Mouse (Mus musculus): ENCODE measurements around the gene Tgfbr3. TPM values are rescaled to one million over a fixed set of nuclear protein-coding genes. Genes with fewer than 3 reads are reported as not detected.

Tgfbr3 gene
- total RNA-seq, 1 experiment from 2014 or later = 2.7 TPM

DNA sequence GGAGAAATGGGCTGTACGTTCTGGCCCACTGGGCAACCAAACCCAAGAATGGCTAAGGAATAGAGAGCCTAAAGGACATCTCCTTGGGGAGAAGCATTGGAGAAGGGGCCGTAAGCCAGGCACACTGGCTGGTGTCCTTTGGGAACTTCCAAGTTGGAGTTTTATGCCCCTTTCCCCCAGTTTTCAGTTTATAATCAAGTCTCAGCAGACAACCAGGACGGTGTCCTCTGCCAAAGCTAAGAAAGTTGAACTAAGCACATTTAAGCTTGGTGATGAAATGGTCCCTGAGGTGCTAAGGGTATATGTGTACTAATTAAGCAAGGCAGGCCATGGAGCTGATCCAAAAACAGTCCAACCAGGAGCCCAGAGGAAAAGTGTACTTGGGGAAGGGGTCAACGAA is 124.6 kb downstream of the Tgfbr3 start:
- ATAC-seq (ENCODE audit: extremely low read depth, insufficient number of reproducible peaks, low FRiP score, poor library complexity, severe bottlenecking) = no peak

DNA sequence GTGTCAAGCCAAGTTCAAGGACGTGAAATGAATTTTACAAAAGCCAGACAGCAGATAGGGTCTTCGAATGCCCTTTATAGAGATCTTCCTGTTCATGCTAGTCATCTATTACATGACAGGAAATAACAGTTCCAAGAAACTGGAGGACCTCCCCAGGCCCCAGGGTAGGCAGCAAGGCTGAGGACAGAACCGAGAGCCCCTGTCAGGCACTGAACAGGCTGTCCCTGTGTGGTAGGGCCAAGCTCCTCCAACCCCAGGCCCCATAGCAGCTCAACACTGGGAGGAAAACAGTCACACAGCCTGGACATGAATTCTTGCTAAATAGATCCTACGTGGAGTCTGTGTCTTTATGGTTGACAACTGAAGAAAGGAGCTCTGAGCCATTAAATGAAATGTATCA is 125.3 kb downstream of the Tgfbr3 start:
- no peak for ATAC-seq (ENCODE audit: extremely low read depth, insufficient number of reproducible peaks, low FRiP score, poor library complexity, severe bottlenecking)

DNA sequence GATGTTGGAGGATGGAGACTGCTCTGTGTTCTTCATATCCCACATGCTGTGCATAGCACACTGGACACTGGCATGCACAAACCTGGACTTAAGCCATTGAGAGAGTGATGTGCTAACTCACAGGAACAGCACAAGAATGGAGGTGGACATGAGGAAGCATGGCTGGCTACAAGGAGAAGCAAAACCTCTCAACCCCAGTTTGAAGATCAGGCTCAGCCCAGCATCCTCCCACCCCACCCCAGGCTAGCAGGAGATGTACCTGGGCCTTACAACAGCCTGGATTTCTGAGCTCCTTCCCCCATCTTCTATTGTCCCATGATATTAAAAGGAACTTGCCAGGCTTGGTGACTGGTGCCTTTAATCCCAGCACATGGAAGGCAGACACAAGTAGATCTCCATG is 126.1 kb downstream of the Tgfbr3 start:
- ATAC-seq (ENCODE audit: extremely low read depth, insufficient number of reproducible peaks, low FRiP score, poor library complexity, severe bottlenecking) = no peak

DNA sequence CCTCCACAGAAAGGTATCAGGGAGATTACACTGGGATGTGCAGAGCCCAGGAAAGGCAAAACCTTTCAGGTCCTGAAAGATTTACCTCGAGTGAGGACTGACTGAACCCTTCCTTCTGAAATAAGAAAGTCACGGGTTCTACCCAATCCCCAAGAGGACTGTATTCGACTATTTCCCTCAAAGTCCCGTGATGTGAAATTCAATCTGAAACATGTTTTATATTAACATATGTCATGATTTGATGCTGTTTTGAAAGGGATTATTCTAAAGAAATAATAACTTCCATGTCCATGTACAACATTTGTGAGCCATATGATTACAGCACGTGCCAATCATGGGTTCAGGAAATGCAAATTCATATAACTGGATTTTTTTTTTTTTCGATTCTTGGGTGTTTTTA is 126.6 kb downstream of the Tgfbr3 start:
- ATAC-seq (ENCODE audit: extremely low read depth, insufficient number of reproducible peaks, low FRiP score, poor library complexity, severe bottlenecking) = no peak

GRCm38 (mm10) chr5:107162319-107162718 is 127.1 kb downstream of the Tgfbr3 start:
- no peak for ATAC-seq (ENCODE audit: extremely low read depth, insufficient number of reproducible peaks, low FRiP score, poor library complexity, severe bottlenecking)

DNA sequence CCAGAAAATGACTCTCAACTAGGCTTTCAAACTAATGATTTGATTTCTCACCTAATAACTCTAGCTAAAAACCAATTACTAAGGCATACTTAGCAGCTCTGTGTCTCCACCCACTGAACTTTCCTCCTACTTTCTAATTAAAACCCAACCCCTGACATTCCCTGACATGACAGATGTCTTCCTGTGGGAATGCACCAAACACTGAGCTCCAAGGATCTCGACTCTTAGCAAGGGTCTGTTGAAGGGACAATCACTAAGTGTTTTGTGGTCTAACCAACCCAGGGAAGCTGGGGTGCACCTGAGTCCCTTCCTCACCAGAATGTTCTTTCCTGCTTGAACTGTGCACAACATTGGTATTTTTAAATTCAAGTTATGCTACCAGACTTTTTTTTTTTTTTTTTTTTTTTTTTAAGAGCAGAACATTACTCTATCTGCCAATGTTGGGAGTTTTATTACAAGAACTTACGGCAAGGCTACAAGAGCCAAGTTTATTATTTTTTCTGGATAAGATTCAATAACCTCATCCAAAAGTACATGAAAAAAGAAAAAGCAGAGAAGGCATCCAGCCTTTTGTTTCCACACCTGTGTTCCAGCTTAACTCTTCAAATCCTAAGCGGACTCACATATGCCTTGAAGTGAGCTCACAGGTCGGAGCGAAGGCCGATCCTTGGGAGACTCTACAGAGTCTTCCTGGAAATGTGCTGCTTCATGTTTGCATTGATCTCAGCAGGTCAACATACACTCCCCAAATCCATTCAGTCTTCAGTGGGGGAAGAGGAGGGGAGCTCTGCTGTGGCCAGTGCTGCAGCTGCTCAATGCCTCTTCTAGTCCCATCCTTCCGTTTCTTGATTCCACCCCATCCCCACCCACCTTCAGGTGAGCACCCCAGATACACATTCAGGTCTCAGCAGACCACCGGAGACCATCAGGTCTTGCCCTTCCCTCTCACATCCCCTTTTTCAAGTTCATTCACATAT is 129.2 kb downstream of the Tgfbr3 start:
- no peak for ATAC-seq (ENCODE audit: extremely low read depth, insufficient number of reproducible peaks, low FRiP score, poor library complexity, severe bottlenecking)

DNA sequence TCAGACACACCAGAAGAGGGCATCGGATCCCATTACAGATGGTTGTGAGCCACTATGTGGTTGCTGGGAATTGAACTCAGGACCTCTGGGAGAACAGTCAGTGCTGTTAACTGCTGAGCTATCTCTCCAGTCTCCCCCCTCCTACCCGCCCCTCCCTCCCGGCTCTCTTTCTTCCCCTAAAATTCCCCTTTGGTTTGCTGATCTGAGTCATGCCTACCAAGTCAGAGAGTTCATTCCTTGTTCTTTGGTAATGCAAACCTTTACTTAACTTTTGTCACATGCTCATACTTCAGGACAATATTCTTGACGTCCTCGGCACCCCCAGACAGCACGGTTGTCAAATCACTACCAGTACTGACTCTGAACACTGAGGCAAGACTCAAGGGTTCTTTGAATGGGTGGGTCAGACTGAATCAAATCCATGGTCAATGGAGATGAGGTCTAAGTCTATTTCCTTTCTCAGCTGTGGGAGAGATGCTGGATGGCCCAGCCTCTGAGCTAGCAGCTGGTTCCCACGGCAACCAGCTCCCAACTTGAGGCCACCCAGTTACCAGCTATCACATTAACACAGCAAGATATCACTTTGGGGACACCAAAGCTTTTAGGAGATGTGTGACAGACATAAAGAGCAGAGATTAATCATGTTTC is 130.8 kb downstream of the Tgfbr3 start:
- ATAC-seq (ENCODE audit: extremely low read depth, insufficient number of reproducible peaks, low FRiP score, poor library complexity, severe bottlenecking) = no peak

DNA sequence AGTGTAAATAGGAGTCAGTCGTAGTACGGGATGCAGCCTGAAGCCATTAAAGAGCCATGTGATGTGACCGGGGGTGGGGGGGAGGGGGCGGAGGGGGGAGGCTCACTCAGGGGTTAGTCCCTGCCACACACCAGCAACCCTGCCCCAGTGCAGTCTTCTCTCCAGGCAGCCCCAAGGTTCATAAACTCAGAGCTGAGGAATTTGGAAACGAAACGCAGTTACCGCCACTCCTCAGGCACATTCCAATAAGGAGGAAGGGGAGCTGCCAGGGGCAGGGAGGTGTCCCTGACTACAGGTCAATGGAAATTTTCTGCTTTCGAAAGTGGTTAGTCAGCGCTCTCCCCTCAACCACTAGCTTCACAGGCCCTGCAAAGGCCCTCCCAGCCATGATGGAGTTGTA is 132.0 kb downstream of the Tgfbr3 start:
- ATAC-seq (ENCODE audit: extremely low read depth, insufficient number of reproducible peaks, low FRiP score, poor library complexity, severe bottlenecking) = no peak

DNA sequence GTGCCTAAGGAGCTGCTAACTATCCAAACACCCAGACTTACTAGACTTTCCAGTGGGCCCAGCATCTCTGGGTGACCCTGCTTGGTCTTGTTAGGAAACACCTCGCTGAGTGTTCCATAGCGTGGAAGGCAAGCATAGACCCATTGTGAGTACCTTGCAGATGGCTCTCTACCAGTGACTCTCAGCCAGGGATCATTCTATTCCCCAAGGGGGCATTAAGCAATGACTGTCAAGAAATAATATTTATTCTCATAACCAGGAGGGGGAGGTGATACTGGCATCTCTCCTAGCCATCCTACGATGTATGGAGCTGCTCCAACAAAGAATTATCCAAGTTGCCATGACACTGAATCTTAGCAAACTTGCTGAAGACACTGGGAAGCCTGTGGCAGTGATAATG is 133.3 kb downstream of the Tgfbr3 start:
- ATAC-seq (ENCODE audit: extremely low read depth, insufficient number of reproducible peaks, low FRiP score, poor library complexity, severe bottlenecking) = no peak

DNA sequence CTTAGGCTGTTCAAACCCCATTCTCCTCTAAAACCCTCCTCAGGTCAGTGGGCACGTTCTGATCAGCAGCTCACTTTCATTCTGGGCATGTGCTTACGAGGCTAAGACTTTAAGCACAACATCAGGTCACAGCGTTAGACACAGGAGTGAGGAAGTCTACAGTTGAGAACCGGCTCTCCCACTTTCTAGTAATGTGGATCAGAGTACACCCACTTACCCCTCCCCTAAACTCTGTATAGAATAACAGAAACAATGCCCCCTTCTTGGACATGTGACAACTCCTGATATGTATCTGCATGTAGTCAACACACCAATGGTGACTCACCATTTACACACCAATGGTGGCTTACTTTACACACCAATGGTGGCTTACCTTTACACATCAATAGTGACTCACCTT is 136.4 kb downstream of the Tgfbr3 start:
- no peak for ATAC-seq (ENCODE audit: extremely low read depth, insufficient number of reproducible peaks, low FRiP score, poor library complexity, severe bottlenecking)

- ATAC-seq (ENCODE audit: extremely low read depth, insufficient number of reproducible peaks, low FRiP score, poor library complexity, severe bottlenecking) = no peak
Observed at GRCm38 (mm10) chr5:107151320-107151719, 138.1 kb downstream of the Tgfbr3 start.

DNA sequence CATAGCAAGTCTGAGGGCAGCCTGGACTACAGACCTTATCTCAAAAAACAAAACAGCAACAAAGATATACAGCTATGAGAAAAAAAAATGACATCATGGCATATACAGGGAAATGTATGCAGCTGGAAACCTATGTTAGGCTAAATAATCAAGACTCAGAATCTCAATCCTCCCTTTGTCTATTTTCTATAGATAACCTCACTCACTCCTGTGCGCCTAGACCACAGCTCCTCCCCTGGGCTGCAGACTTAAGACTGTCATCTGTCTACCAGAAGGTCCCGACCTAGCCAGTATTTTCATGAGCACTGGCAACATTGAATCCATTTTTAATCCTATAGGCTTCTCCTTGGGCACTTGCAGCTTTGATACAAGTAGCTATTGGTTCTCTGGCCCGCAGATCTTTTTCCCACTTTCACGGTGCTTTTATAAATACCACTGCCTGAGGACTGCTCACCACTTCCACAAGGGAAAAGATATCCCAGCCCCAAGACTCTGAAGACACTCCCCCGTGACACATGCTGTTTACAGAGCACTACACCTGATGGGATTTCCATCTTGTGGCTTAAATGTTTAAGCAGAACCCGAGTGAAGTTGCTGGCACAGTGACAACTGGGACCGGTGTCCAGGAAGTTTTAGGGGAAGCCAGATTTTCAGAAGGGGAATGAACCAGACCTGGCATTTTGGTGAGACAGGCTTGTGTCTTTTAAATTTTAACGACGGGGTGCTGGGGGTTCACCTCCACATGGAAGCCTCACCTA is 138.7 kb downstream of the Tgfbr3 start:
- no peak for ATAC-seq (ENCODE audit: extremely low read depth, insufficient number of reproducible peaks, low FRiP score, poor library complexity, severe bottlenecking)

- no peak for ATAC-seq (ENCODE audit: extremely low read depth, insufficient number of reproducible peaks, low FRiP score, poor library complexity, severe bottlenecking)
Observed at GRCm38 (mm10) chr5:107147951-107148766, 141.3 kb downstream of the Tgfbr3 start.

GRCm38 (mm10) chr5:107147413-107147812 is 142.0 kb downstream of the Tgfbr3 start:
- ATAC-seq (ENCODE audit: extremely low read depth, insufficient number of reproducible peaks, low FRiP score, poor library complexity, severe bottlenecking) = no peak

DNA sequence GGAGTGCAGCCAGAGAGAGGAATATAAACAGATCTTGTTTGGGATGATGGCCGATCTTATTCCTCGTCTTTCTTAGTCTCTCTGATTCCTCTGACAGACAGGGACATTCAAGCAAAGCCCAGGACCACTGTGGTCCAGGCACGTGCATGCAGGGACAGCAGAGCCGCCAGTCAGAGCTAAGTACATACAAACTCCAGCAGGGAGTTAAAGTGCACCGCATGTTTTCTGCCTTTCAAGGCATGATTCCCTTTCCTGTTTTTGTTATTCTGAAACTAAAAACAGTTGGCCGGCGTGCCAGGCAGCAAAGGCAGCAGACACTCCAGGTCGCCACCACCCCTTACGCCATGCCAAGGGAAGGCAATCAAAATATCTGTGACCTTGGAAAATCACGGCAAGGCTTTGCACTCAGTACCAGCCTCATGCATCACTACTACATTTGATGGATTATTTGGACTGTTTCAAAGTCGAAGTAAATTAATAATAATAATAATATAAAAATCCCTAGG is 143.3 kb downstream of the Tgfbr3 start:
- ATAC-seq (ENCODE audit: extremely low read depth, insufficient number of reproducible peaks, low FRiP score, poor library complexity, severe bottlenecking) = no peak

DNA sequence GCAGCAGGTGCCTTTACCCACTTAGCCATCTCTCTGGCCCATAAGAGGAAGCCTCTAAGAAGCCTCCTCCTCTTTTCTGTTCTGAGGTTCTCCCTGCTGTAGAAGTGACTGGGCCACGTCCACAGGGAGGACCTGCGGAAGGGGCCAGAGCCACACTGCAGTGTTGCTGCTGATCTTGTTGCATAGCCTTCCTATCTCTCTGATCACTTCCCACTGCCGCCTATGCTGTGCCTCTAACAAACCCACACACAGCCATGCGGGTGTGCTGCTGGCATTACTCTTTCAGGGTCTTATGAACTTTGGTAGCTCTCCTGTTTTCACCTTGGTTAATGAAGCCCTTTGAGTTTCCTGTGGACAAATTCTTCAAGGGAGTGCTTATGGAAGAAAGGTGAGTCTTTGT is 144.3 kb downstream of the Tgfbr3 start:
- no peak for ATAC-seq (ENCODE audit: extremely low read depth, insufficient number of reproducible peaks, low FRiP score, poor library complexity, severe bottlenecking)

DNA sequence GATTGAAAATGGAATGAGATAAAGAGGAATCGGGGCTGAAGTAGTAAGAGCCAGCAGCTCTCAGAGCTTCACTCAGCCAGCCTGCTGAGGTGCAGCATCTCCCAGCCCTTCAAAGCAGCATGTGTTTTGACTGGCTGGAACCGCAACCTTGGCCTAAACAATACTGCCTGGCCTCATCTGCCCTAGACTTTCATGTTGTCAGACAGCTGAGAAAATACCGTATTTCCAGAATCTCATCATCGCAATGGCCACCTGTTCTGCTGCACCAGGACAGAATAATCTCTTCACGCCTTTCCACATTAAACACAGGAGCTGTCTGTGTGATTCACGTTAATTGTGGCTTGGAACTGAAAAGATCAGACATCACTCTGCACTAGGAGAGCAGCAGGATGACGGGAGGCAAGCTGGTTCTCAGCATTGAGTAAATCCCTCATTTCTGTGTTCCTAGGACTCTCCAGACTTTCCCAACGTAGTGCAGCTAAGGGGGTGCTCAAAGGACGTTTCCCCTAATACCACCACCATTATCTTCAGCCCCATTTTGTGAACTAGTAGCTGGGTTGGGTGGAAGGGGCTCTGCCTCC is 145.1 kb downstream of the Tgfbr3 start:
- no peak for ATAC-seq (ENCODE audit: extremely low read depth, insufficient number of reproducible peaks, low FRiP score, poor library complexity, severe bottlenecking)

GRCm38 (mm10) chr5:107143406-107143805 is 146.0 kb downstream of the Tgfbr3 start:
- ATAC-seq (ENCODE audit: extremely low read depth, insufficient number of reproducible peaks, low FRiP score, poor library complexity, severe bottlenecking) = no peak

All from neutrophil, adult 5-6 weeks (primary cell).